Mouse (Mus musculus) embryonic facial prominence, embryonic 10.5 days (tissue): ENCODE measurements around the gene Mlxip. TPM values are rescaled to one million over a fixed set of nuclear protein-coding genes. Genes with fewer than 3 reads are reported as not detected.

Source experiments
- DNase-seq: peaks from one replicate; pipeline ENCODE4 v3.0.0-alpha.2; 2017; ENCODE audit warnings: low spot score
- H3K27ac ChIP-seq: fragments of 300-500 bp; sonication (generic); replicated peaks from 2 replicates; pipeline ENCODE4 v1.5.1; 2016; ENCODE audit warnings: mild to moderate bottlenecking
- H3K27me3 ChIP-seq: fragments of 300-500 bp; sonication (generic); replicated peaks from 2 replicates; pipeline ENCODE4 v1.6.1; 2016; ENCODE audit warnings: low read depth, mild to moderate bottlenecking; ENCODE audit not compliant: poor library complexity, severe bottlenecking
- H3K36me3 ChIP-seq: fragments of 300-500 bp; sonication (generic); replicated peaks from 2 replicates; pipeline ENCODE4 v1.6.1; 2016; ENCODE audit warnings: mild to moderate bottlenecking, moderate library complexity
- H3K4me1 ChIP-seq: fragments of 300-500 bp; sonication (generic); 2 replicates; pipeline ENCODE4 v1.6.1; 2016
- H3K4me3 ChIP-seq: fragments of 300-500 bp; sonication (generic); 2 replicates; pipeline ENCODE4 v1.5.1; 2016; ENCODE audit warnings: mild to moderate bottlenecking, moderate library complexity
- H3K9me3 ChIP-seq: fragments of 300-500 bp; sonication (generic); 2 replicates; pipeline ENCODE4 v1.6.1; 2016; ENCODE audit warnings: mild to moderate bottlenecking
- WGBS: fragments of 180-500 bp; shearing (Covaris S2); methylation state at CpG from one replicate; pipeline ENCODE4 v1.1.7; 2016; 5-methylcytosine and 5-hydroxymethylcytosine counted together
- polyA plus RNA-seq: library from polyadenylated mRNA; unstranded; fragments of >200 nt; fragmentation: Nextera tagmentation; extraction: Ambion mirVana; gene quantifications from 2 replicates; pipeline ENCODE4 v1.2.1, GENCODE M21; 2016

Gene Mlxip
- polyA plus RNA-seq, 1 experiment from 2014 or later: 18.6 TPM

DNA sequence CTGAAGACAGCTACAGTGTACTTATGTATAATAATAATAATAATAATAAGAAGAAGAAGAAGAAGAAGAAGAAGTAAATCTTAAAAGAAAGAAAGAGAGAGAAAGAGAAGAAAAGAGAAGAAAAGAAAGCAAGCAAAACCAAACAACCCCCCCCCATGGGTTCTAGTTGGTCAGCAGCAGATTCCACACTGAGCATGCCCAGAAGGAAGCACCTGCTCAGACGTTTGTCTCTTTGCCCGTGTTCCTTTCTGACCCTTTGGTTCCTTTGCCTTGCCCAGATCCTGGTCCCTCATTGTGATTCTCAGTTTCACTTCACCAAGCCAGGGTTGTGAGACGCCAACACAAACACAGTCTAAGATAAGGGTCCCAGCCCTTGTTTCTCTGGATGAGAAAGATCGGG is 107.4 kb downstream of the Mlxip start:
- no peak for DNase-seq
- Histone ChIP-seq H3K27ac (no peak overlapping the region), H3K4me1 (peaks cover 21% of the 10 kb centered on the region), H3K36me3 (no peaks in the 10 kb centered on the region), H3K27me3 (peaks cover 23% of the 10 kb centered on the region), H3K9me3 (no peaks in the 10 kb centered on the region), H3K4me3 (no peak overlapping the region)
- 82% methylated on average over 4 of the region's 4 CpGs for WGBS

Other genes with a start within 250 kb of the Mlxip start
- 79.1 and 89.3 TPM in 2 replicates for gene Psmd9, start 225.4 kb upstream of the Mlxip start, polyA plus RNA-seq
- not detected in 2 replicates for gene Hpd, start 212.1 kb upstream of the Mlxip start, polyA plus RNA-seq
- 4.3 and 4.5 TPM in 2 replicates for gene Wdr66, start 142.7 kb upstream of the Mlxip start, polyA plus RNA-seq
- 41.7 and 42.8 TPM in 2 replicates for gene Bcl7a, start 51.0 kb upstream of the Mlxip start, polyA plus RNA-seq
- 0.19 TPM in 1 of 2 replicates, not detected in the other for gene Lrrc43, start 94.5 kb downstream of the Mlxip start, polyA plus RNA-seq
- gene Il31, start 94.7 kb downstream of the Mlxip start, polyA plus RNA-seq: not detected in 2 replicates
- 1.5 and 2.0 TPM in 2 replicates for gene B3gnt4, start 115.7 kb downstream of the Mlxip start, polyA plus RNA-seq
- 125 and 134 TPM in 2 replicates for gene Diablo, start 129.4 kb downstream of the Mlxip start, polyA plus RNA-seq
- 0.24 and 0.35 TPM in 2 replicates for gene Gm49027, start 130.7 kb downstream of the Mlxip start, polyA plus RNA-seq
- 28.1 and 32.0 TPM in 2 replicates for gene Vps33a, start 178.2 kb downstream of the Mlxip start, polyA plus RNA-seq